Mouse (Mus musculus) spleen, postnatal 4 days (tissue): ENCODE measurements around the gene Ubac2.
A peak's percentile ranks its signal among the peaks of the same experiment; 100 is the strongest.

Experiments
- DNase-seq, 2 experiments: peaks; one replicate each; pipeline ENCODE4 v3.0.0; 2022; ENCODE audit warnings: low spot score in 2 of 2

Gene Ubac2

DNA sequence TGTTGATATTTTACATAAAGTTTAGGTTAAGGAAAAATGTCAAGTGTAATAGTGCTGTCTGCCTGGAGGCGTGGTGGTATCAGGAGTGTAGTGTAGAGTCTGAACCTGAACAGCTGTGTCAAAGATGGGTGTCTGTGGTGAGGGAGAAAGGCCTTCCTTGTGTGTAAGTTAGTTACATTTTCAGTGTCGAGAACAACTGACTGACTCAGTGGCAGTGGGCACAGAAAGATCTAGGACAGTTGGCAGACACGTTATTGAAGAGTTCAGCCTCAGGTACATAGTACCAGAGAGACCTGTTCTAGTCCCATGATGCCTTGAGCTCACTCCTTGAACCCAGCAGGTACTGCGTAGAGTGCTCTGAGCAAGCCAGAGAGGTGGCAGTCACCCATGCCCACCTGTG is 87.0 kb downstream of the Ubac2 start:
- DNase-seq, result no peak

DNA sequence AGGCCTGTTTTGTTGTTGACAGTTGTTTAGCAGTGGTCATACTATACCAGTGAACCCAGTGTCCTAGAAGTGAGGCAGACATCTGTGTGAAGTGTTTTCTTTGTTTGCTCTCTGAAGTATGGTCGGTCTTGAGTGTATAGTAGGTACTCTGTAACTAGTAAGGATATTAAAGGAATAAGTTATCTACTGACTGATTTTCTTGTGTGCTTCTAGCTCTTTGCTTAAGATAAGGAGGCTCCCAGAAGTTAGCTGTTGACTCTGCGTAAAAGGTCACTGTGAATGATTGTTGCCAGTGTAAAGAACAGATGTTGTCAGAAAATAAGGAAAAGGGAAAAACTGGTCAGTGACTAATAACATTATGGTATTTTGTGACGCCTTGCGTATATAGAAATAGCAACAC is 88.7 kb downstream of the Ubac2 start:
- DNase-seq, result no peak

DNA sequence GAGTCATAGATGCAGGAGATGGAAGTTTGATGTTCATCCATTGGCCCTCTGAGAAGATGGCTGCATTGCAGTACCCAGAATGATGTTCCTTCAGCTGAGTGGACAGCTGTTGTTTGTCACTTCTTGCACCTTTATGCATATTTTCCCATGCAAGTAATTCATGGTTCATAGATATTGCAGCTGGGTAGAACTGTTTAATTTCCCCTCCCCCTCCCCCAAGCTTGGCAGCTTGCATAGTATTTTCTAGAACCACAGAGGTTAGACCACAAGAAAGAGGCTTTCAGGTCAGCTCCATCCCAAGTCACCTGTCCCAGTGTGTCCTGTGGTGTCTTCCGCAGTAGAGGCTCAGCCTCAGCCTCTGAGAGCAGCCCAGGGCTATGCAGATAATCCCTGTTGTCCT is 92.0 kb downstream of the Ubac2 start:
- DNase-seq, result no peak

DNA sequence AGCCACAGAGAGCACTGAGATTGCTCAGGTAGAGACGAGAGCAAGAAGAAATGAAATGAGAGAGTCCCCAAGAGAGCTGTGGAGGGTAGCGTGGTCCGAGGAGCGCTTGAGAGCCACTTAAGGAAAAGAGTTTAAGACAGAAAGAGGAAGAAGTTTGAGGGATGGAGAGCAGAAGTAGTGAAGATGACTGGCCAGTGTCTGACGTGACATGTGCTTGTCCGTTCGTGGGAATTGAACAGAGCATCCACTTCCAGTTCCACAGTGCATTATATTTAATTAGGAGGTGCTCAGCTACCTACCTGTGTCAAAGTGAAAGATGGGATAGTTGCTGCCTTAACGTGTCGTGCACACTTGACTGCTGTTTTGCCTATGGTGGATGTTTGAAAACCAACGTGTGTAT is 94.7 kb downstream of the Ubac2 start:
- DNase-seq, result no peak

DNA sequence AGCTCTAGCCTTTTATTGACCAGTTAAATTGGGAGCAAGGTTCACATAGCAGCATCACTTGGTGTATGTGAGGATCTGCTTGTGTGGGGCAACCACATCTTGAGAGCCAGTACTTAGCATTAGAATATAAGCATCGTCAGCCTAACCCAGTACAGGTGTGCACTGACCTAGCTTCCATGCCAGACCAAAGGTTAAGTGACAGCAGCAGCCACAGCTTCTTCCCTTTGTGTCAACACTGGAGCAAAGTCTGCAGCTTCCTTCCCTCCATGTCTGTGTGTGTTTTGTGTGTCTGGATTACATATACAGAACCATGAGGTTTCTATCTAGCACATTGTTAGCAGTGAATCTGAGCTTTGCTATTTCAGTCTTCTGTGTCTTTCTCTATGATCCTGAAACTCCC is 103.1 kb downstream of the Ubac2 start:
- DNase-seq, result no peak

DNA sequence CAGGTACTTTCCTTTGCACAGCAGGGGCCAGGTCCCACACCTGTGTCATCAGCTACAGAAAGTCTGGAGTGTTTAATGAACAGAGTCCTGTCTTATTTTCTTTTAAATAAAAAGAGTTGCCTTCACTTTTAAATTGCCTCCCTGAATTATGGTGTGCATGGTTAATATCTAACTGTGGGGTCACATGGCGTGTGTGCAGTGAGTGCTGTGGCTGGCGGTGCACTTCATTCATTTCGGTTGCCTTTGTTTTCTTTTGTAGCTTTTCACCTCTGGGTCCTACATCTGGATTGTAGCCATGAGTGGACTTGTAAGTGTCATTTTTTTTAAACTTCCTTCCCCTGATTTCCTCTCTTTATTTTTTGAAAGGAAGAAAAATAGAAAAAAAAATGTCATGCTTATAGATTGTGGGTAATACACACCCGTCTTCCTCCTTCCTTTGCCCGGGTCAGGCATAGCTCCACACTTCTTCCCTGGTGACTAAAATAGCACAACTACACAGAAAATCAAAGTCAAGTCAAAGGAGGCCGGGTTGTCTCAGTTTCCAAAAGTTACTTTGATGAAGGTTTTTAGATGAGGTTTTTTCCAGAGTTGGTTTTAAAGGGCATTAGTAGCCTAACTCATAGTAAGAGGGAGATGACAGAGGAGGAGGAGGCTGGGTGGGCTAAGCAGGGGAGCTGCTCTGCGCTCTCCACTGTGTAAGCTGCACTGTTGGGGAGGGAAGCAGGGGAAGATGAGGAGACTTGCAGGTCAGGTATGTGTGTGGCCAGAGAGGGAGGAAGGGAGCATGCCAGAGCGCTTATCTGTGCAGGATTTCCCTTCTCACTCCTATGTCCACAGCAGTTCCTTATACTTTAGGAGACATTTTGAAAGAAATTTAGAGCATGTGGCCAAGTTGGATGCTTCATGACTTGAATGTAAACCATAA is 104.9 kb downstream of the Ubac2 start:
- no peak for DNase-seq

DNA sequence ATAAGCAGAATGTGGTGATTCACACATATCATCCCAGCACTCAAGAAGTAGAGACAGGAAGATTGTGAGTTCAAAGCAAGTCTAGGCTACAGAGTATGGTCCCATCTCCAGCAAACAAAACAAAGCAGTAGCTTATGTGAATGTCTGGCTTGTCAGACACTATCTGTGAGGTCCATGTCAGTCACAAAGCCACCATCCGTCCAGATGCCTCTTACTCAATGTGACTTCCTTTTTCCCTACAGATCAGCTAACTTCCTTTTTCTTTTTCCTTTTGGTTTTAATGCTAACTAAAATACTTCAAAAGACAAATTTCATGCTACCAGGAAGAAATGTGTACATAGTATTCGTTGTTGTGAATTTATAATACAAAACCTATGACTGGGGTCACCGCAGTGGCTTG is 107.1 kb downstream of the Ubac2 start:
- DNase-seq, result no peak

DNA sequence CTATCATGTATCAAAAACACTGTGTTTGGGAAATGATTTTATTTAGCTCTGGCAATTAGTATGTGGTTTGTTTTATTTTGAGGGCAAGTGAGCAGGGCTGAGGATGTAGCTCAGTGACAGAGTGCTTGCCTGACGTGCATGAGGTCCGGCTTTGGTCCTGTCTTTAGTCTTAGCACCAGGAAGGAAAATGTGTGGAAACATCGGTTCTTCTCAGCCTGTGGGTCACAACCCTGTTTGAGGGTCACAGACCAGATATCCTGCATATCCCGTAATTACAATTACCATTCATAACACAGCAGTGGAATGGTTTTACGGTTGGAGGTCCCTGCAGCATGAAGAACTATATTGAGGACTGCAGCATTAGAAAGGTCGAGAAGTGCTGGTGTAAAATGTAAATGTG is 107.6 kb downstream of the Ubac2 start:
- no peak for DNase-seq

DNA sequence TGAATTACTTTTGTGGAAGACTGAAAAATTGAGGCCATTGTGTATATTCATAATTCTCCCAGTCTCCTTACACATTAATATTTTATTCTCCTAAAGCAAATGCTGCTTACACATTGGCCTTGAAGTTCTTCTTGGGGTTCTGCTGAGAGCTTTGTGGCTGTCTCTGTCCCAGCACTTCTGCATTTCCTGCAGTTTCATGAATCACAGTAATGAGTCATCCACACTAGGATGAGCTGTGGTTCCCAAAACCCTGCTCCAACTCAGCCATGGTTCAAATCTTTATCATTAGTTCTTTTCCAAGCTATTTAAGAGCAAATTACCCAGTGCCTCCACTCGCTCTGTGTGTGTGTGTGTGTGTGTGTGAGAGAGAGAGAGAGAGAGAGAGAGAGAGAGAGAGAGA is 108.9 kb downstream of the Ubac2 start:
- no peak for DNase-seq

DNA sequence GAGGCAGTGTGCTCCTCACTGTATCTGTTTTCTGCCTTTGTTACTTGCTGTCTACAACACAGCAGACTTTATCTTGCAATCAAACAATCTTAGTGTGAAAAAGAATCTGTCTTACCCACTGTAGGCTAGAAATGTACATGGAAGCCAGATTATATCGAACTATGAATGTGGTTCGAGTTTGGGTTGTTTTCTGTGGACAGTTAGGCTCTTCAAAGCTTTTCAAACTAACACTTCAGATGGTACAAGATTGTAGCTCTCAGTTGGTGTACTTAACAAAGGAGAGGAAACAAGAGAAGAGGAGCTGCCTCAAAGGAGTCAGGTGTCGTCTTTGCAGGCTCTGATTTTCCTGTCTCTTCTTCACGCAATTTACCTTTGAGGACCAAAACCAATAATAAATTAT is 109.3 kb downstream of the Ubac2 start:
- no peak for DNase-seq

DNA sequence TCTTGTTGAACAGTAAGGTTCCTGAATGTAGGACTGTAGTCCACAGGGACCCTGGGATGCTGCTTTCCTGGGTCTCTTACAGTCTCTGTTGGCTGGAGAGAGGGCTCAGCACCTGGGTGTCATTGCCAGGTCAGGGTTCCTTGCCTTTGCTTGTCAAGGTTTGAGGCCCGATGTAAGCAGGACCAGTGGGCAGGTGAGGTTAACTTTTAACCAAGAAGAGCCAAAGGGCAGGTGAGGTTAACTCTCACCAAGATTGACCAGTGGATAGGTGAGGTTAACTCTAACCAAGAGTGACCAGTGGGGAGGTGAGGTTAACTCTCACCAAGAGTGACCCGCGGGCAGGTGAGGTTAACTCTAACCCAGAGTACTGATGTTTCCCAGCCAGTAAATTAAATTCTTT is 110.9 kb downstream of the Ubac2 start:
- DNase-seq, result no peak

DNA sequence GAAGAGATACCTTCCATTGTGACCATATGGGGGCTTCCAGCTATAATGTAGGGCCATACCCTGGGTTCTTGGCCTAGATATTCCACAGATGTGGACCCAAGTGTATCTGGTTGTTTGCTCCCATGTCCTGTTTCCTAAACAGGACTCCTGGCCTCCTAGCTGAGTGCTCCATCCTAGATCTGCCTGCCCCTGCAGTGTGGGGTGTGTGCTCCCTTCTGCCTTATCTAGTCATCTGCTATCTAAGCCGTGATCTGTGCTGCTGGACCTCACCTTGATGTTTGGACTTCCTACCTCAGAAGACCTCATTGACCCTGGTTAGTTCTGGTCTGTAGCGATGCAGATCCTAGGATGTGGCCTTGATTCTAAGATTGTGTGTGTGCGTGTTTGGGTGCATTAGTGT is 111.4 kb downstream of the Ubac2 start:
- DNase-seq, result peak in 1 of 2 experiments; percentile 51

DNA sequence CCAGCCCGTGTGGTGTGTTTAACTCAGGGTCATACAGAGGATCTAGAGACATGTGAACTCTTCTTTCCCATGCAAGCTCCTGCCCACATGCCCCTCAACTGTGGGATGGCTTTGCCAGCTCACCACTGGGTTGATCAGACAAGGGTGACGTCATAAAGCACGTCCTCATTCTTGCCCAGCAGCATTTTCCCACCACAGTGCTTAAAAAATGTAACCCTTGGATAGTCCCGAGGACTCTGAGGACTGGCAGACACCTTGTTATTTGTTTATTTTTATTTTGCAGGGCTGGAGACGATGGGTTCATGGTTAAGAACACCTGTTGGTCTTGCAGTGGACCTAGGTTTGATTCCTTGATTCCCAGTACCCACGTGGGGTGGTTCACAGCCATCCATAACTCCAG is 112.5 kb downstream of the Ubac2 start:
- DNase-seq, result peak in 1 of 2 experiments; percentile 51

DNA sequence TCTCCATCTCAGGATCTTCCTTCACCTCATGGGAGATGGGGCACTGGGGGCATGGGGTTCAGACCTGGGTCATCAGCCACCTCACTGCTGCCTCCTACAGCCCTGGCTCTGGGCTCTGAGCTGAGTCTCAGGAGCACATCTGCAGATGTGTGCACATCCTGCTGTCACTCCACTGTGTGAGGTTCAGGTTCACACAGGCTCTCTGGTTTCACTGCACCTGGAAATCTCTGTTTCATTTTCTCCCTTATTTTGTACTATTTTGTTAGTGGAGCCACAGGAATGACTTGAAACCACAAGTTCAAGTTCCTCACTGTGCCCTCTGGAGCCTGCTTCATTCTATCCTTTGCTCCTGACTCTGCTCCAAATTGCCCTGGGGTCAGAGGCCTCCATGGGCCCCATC is 113.5 kb downstream of the Ubac2 start:
- peak in 1 of 2 experiments; percentile 57 for DNase-seq

DNA sequence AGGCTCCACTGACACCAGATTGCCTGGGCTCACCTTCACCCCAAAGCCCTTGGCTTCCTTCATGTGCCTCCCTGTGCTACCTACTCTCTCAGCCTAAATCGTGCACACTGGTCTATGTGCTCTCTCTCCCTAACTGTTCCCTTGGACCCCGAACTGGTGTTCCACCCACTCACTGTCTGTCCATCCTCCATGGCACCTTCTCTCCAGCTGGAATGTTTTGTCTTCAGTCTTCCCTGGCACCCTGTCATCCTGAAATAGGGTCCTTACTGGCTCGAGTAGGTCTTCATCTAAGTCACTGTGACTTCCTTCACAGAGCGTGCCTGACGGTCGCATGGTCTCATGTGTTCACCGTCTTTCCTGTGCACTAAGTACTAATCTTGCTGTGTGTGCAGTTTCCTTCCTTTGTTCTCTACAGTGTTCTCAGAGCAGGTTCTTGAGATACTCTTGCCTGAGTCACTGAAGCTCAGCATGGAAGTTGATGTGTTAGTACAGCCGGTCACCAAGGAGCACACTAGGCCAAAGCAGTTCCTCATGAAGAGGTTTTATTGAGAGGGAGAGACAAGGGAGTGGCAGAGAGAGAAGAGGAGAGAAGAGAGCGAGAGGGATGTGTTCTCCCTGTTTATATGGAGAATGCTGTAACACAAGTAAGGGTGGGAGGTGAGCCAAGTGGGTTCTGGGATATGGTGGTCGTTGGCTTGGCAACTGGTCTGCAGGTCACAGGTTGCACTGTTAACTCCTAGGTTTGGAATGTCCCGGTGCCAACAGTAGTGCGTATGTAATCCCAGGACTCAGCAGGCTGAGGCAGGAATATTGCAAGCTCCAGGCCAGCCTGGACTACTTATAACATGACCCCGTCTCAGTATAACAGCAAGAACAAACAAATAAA is 114.2 kb downstream of the Ubac2 start:
- no peak for DNase-seq

DNA sequence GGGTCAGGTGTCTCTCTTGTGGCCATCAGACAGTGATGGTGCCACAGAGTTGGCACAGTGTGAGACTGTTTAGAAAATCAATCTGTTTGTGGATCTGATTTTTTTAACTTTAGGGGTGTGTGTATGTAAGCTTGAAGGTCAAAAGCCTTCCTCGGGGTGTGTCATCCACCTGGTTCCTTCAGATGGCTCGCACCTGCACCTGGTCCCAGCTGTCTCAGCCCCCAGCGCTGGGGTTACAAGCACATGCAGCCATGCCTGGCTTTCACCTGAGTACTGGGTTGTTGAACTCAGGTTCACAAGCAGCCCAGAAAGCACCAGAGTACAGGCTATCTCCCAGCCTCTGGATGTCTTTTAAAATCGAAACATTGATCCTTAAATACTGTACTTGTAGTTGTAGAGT is 115.2 kb downstream of the Ubac2 start:
- no peak for DNase-seq

DNA sequence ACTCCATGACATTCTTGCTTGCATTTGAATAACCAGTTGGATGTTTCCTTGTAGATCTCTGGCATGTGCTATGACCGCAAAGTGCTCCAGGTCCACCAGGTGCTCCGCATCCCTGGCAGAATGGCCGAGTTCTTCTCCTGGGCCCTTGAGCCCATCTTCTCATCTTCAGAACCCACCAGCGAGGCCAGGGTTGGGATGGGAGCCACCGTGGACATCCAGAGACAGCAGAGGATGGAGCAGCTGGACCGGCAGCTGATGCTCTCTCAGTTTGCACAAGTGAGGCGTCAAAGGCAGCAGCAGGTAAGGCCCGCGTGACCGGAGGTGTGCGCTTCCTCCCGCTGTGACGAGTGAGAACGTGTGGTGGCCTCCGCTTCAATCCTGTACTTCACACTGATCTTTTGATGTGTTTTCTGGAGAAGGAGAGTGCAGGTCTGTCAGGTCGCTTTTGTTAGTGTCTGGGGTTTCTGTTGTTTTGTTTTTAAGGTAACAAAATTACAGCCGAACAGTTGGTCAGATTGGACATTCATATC is 115.8 kb downstream of the Ubac2 start:
- DNase-seq, result no peak

DNA sequence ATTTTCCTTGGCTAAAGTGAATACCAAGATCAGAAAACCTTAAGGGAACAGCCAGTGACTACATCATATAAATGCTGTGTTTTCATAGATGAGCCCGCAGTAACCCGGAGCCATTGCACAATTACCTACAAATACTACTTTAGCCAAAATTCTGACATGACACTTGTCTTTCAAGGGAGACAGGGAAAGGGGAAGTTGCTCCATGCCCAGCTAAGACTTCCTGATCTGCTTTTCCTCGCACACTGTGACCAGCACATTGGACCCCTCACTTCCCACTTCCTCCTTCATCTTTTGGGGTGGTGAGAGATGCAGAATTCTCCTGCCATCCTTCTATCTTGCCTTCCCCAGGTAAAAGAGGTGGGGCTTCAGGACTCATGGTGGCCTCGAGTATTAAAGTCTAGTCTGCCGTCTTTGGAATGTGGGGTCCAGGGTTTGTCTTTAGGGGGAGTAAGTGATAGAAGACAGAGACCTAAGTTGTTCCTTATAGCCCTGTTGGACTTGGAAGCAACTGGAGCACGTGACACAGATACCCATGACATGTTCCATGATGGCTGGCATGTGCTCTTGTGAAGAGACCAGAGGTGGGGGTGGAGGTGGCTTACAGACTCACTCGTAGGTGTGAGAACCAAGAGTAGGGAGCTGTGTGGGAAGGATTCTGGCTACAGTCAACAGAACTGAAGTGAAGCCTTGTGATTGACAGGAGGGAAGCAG is 116.6 kb downstream of the Ubac2 start:
- DNase-seq, result no peak

DNA sequence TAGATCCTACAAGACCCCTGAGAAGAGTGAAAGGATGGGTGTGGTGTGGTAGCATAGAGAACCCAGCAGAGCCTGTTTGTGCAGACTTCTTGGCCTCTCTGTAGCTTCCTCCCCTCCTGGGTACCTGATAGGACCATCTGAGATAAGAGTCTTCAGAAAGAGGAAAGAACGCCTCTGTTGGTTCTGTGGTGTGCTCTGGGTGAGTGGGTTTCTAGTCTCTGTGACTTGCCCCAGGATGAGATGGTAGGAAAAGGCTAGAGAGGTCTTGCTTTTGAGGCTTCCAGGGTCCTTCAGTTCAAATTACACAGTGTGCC is 117.1 kb downstream of the Ubac2 start:
- no peak for DNase-seq

DNA sequence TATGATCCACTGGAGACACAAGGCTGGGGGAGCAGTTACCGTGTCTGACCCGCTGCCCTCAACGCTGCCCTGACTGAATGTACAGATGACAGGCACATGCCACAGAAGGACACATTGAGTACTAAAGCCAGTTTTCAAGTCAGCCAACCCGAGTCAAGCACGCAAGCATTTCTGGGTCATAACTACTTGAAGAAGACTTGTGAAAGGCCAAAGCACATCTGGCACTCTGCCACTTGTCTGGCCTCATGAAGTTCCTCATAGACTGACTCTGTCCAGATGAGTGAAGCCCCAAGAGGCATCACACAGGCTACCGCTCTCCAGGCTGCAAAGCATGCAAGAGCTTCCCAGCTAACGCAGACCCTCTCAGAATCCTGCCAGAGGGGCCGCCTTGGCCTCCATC is 118.4 kb downstream of the Ubac2 start:
- DNase-seq, result peak in 1 of 2 experiments; percentile 50

DNA sequence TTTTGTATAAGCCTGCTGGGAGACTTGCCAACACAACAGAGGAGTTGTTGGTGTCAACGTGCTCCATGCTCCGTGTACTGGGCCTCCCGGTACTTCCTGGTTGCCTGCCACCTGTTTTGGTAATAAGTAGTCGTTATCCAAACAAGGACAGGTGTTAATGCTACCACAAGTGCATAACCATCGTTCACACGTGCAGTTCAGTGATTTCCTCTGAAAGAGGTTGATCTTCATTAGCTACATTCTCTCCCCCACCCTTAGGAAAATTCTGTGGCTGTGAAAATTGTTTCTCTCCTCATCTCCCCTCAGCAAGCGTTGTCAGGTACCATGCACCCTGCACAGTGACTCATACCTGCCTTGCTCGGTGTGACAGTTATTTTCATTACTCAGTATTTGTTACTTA is 121.0 kb downstream of the Ubac2 start:
- DNase-seq, result no peak
